Mouse (Mus musculus) liver, embryonic 14.5 days (tissue): ENCODE measurements at regions not wholly inside any gene's neighbourhood (a gene's known extent, or its start where the extent isn't known, plus 50 kb on each side); places are given as distances from the start of the nearest gene placed in this dataset.

Source experiments
- ATAC-seq: fragments of 200-750 bp; cut with Nextera tagmentation; 2 replicates; pipeline ENCODE4 v1.8.0; 2017; ENCODE audit warnings: moderate number of reproducible peaks, mild to moderate bottlenecking, moderate library complexity; ENCODE audit not compliant: insufficient read depth
- DNase-seq, 3 experiments: peaks; one replicate each; pipeline ENCODE4 v3.0.0-alpha.2; 2012 to 2013; ENCODE audit warnings: low read depth in 3 of 3, low spot score in 3 of 3
- H3K27ac ChIP-seq: fragments of 300-500 bp; sonication (generic); 2 replicates; pipeline ENCODE4 v1.5.1; 2014; ENCODE audit warnings: moderate library complexity, mild to moderate bottlenecking, control low read depth, inconsistent platforms
- H3K27me3 ChIP-seq: fragments of 300-500 bp; sonication (generic); 2 replicates; pipeline ENCODE4 v1.6.1; 2014; ENCODE audit warnings: mild to moderate bottlenecking, low read length, moderate library complexity; ENCODE audit not compliant: control insufficient read depth, insufficient read depth
- H3K36me3 ChIP-seq: fragments of 300-500 bp; sonication (generic); replicated peaks from 2 replicates; pipeline ENCODE4 v1.6.1; 2014; ENCODE audit warnings: low read depth; ENCODE audit not compliant: control insufficient read depth, insufficient read depth
- H3K4me1 ChIP-seq, 2 experiments: fragments of 200-500 bp in 1 of 2; fragments of 300-500 bp in 1 of 2; sonication (generic) in 1 of 2; replicated peaks; 2 replicates each; pipeline ENCODE4 v1.6.1; 2012 to 2014; ENCODE audit warnings: antibody characterized with exemption in 1 of 2, inconsistent platforms in 1 of 2, low read length in 1 of 2; ENCODE audit not compliant: control insufficient read depth in 2 of 2, insufficient read depth in 2 of 2
- H3K4me2 ChIP-seq: fragments of 300-500 bp; sonication (generic); 2 replicates; pipeline ENCODE4 v1.6.1; 2014; ENCODE audit warnings: low read depth, mild to moderate bottlenecking, control low read depth, moderate library complexity
- H3K4me3 ChIP-seq, 2 experiments: fragments of 200-500 bp in 1 of 2; fragments of 300-500 bp in 1 of 2; sonication (generic) in 1 of 2; 2 replicates each; pipeline ENCODE4 v1.5.1; 2012 to 2014; ENCODE audit warnings: low read depth in 2 of 2, low read length in 2 of 2, mild to moderate bottlenecking in 2 of 2, control low read depth in 1 of 2, inconsistent platforms in 1 of 2, moderate library complexity in 1 of 2; ENCODE audit not compliant: insufficient read depth in 1 of 2
- H3K9ac ChIP-seq: fragments of 300-500 bp; sonication (generic); replicated peaks from 2 replicates; pipeline ENCODE4 v1.6.1; 2014; ENCODE audit warnings: mild to moderate bottlenecking, control low read depth, moderate library complexity
- H3K9me3 ChIP-seq: fragments of 300-500 bp; sonication (generic); 2 replicates; pipeline ENCODE4 v1.6.1; 2016; ENCODE audit warnings: low read length, mixed read lengths; ENCODE audit not compliant: control insufficient read depth
- CTCF ChIP-seq: IDR thresholded peaks from 2 replicates; pipeline ENCODE4 v1.5.1; 2016; ENCODE audit warnings: antibody characterized with exemption, low read depth, control low read depth
- EP300 ChIP-seq: IDR thresholded peaks from 2 replicates; pipeline ENCODE4 v1.6.1; 2016; ENCODE audit warnings: antibody characterized with exemption, low read depth
- WGBS: fragments of 180-500 bp; shearing (Covaris S2); extraction: QIAGEN DNeasy Blood & Tissue Kit; methylation state at CpG from one replicate; pipeline ENCODE4 v1.1.7; 2014; ENCODE audit not compliant: insufficient replicate concordance; 5-methylcytosine and 5-hydroxymethylcytosine counted together

DNA sequence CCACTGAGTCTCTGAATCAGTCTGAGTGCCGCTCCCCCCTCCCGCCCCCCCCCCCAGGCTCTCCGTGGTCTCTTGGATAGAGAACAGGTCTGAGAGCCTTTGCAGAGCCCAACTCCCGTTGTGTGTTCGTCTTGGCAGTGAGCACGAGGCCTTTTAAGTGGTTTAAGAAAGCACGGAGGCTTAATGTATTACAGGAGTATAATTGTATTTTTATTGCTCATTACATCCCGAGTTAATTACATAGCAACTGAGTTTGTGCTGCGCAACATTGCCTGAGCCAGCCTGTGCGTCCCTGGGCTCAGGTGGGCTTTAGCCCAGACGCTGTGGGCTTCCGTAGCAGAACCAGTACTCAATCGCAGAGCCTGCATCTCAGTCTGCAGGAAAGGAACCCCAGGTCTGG lies 147.1 kb downstream of the Kif26a start:
- WGBS, result 64% methylated on average over 13 of the region's 13 CpGs

DNA sequence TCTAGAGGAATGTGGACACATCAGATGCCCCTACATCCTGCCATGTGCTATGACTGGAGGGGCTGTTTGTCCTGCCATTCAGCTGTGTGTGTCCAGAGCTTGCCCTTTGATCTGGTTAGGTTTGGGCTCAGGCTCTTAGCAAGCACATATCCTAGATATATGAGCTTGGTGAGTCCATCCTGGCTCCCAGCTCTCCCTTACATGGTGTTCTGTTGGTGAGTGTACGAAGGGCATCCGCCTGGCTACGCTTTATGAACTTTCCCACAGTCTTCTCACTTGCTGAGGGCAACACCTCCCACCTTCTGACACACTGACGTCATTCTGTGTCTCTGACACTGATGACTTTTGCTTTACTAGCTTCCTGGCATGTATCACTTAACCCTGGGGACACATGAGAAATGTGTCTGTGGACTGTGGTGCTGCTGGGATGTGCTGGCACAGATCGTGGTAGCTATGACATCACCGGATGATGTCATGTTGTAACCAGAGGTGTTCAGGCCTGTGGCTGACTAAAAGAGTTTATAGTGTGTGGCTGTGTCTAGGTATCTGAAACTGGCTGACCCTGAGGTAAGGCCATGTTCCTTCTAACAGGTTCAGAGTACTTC lies 149.4 kb downstream of the Kif26a start:
- no peak overlapping the region for H3K27ac ChIP-seq
- TF ChIP-seq EP300 (no peak), CTCF (no peak)
- no peak overlapping the region for H3K9ac ChIP-seq
- no peaks in the 10 kb centered on the region for H3K36me3 ChIP-seq
- peaks cover 0 to 4% of the 10 kb centered on the region in 2 experiments; a peak in 2 of 4 replicates for H3K4me1 ChIP-seq
- no peaks in the 10 kb centered on the region for H3K27me3 ChIP-seq
- no peak overlapping the region for H3K4me3 ChIP-seq
- H3K4me2 ChIP-seq, result no peak overlapping the region
- 64% methylated on average over 6 of the region's 6 CpGs for WGBS
- ATAC-seq, result no peak
- DNase-seq, result no peak
- H3K9me3 ChIP-seq, result no peaks in the 10 kb centered on the region

More for the DNA sequence above, 147.1 kb downstream of the Kif26a start:
- ATAC-seq (no peak), DNase-seq (no peak)
- H3K4me2 ChIP-seq, result no peak overlapping the region
- no peak overlapping the region for H3K9ac ChIP-seq
- TF ChIP-seq CTCF (no peak), EP300 (no peak)
- peaks cover 0 to 4% of the 10 kb centered on the region in 2 experiments; a peak in 2 of 4 replicates for H3K4me1 ChIP-seq
- H3K36me3 ChIP-seq, result no peaks in the 10 kb centered on the region
- no peak overlapping the region for H3K27ac ChIP-seq
- H3K4me3 ChIP-seq, result no peak overlapping the region
- no peaks in the 10 kb centered on the region for H3K9me3 ChIP-seq
- no peaks in the 10 kb centered on the region for H3K27me3 ChIP-seq

DNA sequence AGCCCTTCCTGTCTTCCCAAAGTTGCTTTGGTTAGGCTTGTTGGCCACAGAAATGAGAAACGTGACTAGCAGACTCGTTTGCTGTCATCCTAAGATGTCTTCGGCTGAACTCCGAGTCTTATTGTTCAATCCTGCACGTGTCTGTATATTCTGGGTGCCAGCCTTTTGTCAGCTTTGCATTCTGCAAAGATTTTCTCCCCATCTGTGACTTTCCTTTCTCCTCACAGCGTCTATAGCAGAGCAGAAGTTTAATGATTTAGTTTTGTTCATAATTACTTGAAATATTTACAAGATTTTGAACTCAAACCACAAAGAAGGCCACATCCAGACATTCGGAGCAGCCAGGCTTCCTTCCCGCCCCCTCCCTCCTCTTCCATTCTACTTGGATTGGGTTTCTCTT lies 152.5 kb downstream of the Kif26a start:
- no peak for ATAC-seq
- Histone ChIP-seq H3K4me3 (no peak overlapping the region), H3K27me3 (no peaks in the 10 kb centered on the region), H3K36me3 (no peaks in the 10 kb centered on the region), H3K9ac (no peak overlapping the region), H3K9me3 (no peaks in the 10 kb centered on the region), H3K4me2 (no peak overlapping the region), H3K27ac (no peak overlapping the region), H3K4me1 (no peaks in the 10 kb centered on the region)
- no peak for DNase-seq
- WGBS, result 56% methylated on average over 8 of the region's 8 CpGs
- no peak for TF ChIP-seq CTCF
- no peak for TF ChIP-seq EP300

DNA sequence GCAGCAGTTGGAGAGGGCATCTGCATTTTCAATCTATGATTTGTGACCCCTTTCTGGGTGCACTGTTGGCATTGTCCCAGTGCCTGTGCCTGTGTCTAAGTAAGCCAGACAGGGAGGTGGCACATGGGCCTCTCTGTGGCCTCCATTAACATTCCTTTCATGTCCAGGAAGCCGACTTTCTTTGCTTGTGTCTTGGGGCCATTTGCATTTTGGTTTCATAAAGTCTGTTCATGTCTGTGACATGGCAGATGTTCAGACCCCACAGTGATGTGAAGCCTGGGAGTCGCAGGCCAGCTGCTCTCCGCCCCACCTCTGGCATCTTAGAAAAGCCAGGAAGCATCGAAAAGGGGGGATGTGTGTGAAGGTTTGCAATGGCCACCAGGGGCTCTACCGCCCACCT lies 153.1 kb downstream of the Kif26a start:
- WGBS, result 57% methylated on average over 5 of the region's 5 CpGs
- no peaks in the 10 kb centered on the region for H3K9me3 ChIP-seq

DNA sequence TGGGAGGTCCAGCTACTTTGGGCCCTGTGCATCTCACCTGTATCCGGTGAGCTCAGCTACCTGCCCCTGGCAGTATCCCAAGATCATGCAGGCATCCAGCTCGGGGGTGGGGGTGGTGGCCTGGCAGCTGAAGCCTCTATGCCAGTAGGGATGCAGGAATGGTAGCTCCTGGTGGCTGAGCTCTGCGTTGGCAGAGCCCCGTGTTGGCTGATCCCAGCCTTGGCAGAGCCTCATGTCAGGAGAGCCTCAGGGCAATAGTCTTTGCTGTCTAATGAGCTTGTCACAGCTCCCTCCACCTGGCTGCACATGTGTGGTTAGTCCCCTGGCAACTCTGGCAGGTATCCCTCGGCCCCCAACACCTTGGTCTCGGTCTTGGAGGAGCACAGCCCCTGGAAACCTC lies 153.6 kb downstream of the Kif26a start:
- H3K9ac ChIP-seq, result no peak overlapping the region
- no peak for DNase-seq
- H3K36me3 ChIP-seq, result no peaks in the 10 kb centered on the region
- H3K4me3 ChIP-seq, result no peak overlapping the region
- TF ChIP-seq EP300 (no peak), CTCF (no peak)
- 48% methylated on average over 6 of the region's 6 CpGs for WGBS
- no peaks in the 10 kb centered on the region for H3K9me3 ChIP-seq
- H3K27ac ChIP-seq, result no peak overlapping the region
- H3K4me1 ChIP-seq, result no peaks in the 10 kb centered on the region
- ATAC-seq, result no peak
- H3K4me2 ChIP-seq, result no peak overlapping the region
- no peaks in the 10 kb centered on the region for H3K27me3 ChIP-seq

More for the DNA sequence above, 153.1 kb downstream of the Kif26a start:
- no peak for DNase-seq
- no peaks in the 10 kb centered on the region for H3K4me1 ChIP-seq
- no peak for ATAC-seq
- H3K27me3 ChIP-seq, result no peaks in the 10 kb centered on the region
- H3K4me2 ChIP-seq, result no peak overlapping the region
- TF ChIP-seq EP300 (no peak), CTCF (no peak)
- H3K9ac ChIP-seq, result no peak overlapping the region
- no peak overlapping the region for H3K4me3 ChIP-seq
- no peak overlapping the region for H3K27ac ChIP-seq
- no peaks in the 10 kb centered on the region for H3K36me3 ChIP-seq
